Mouse (Mus musculus) CH12.LX (cell line): ENCODE results near the gene Nhlh1. TPM values are rescaled to one million over a fixed set of nuclear protein-coding genes. Genes with fewer than 3 reads are reported as not detected.

ENCODE experiments used
- DNase-seq: peaks from one replicate; pipeline ENCODE4 v3.0.0-alpha.2; 2013; ENCODE audit errors: extremely low read depth
- H3K27ac ChIP-seq: 2 replicates; pipeline ENCODE4 v1.5.1; 2012; ENCODE audit warnings: low read depth, mild to moderate bottlenecking, control low read depth, moderate library complexity; ENCODE audit not compliant: insufficient read depth
- H3K27me3 ChIP-seq: replicated peaks from 2 replicates; pipeline ENCODE3; 2012; ENCODE audit warnings: inconsistent platforms
- H3K36me3 ChIP-seq, 2 experiments: replicated peaks in 1 of 2; 2 replicates each; pipeline versions ENCODE3 to v1.6.1; 2012; ENCODE audit warnings: inconsistent platforms in 1 of 2, low read length in 1 of 2, mild to moderate bottlenecking in 1 of 2, mixed read lengths in 1 of 2, moderate library complexity in 1 of 2; ENCODE audit not compliant: control insufficient read depth in 1 of 2, insufficient read depth in 1 of 2
- H3K4me1 ChIP-seq, 2 experiments: 2 replicates each; pipeline ENCODE4 v1.6.1; 2012; ENCODE audit warnings: inconsistent platforms in 1 of 2, moderate library complexity in 1 of 2; ENCODE audit not compliant: insufficient read depth in 2 of 2, control insufficient read depth in 1 of 2
- H3K4me2 ChIP-seq: 2 replicates; pipeline ENCODE4 v1.6.1; 2012; ENCODE audit warnings: low read depth, mild to moderate bottlenecking, control low read depth; ENCODE audit not compliant: poor library complexity, insufficient read depth, severe bottlenecking
- H3K4me3 ChIP-seq, 3 experiments: fragments of 150-350 bp in 1 of 3; sonication (generic) in 1 of 3; replicated peaks in 1 of 3; 2 replicates each; pipeline versions ENCODE3 to v1.5.1; 2011 to 2012; ENCODE audit warnings: low read depth in 2 of 3, low read length in 2 of 3, mild to moderate bottlenecking in 2 of 3, moderate library complexity in 2 of 3, control low read depth in 1 of 3, improper control_type of control experiment in 1 of 3, inconsistent platforms in 1 of 3, mixed read lengths in 1 of 3; ENCODE audit not compliant: poor library complexity in 1 of 3
- H3K79me2 ChIP-seq: replicated peaks from 2 replicates; pipeline ENCODE4 v1.6.1; 2012; ENCODE audit warnings: mild to moderate bottlenecking, moderate library complexity; ENCODE audit not compliant: control insufficient read depth, poor library complexity, insufficient read depth, severe bottlenecking; ENCODE audit errors: extremely low read depth
- H3K9ac ChIP-seq: 2 replicates; pipeline ENCODE4 v1.6.1; 2012; ENCODE audit warnings: low read depth, mild to moderate bottlenecking, control low read depth, moderate library complexity; ENCODE audit not compliant: insufficient read depth
- H3K9me3 ChIP-seq: replicated peaks from 2 replicates; pipeline ENCODE3; 2012; ENCODE audit warnings: low read length, inconsistent platforms, mixed read lengths
- BHLHE40 ChIP-seq: IDR thresholded peaks from 2 replicates; pipeline ENCODE4 v1.6.1; 2011; ENCODE audit warnings: mild to moderate bottlenecking, low read depth, low read length, improper control_type of control experiment
- CHD1 ChIP-seq: IDR thresholded peaks from 2 replicates; pipeline ENCODE4 v1.6.1; 2012; ENCODE audit warnings: low read depth, low read length, improper control_type of control experiment, inconsistent platforms
- CHD2 ChIP-seq: IDR thresholded peaks from 2 replicates; pipeline ENCODE4 v1.6.1; 2011; ENCODE audit warnings: low read length, improper control_type of control experiment
- CTCF ChIP-seq, 2 experiments: IDR thresholded peaks in 1 of 2; conservative IDR thresholded peaks in 1 of 2; 2 replicates each; pipeline ENCODE4 v1.5.1; 2011 to 2012; ENCODE audit warnings: low read depth in 2 of 2, low read length in 2 of 2, improper control_type of control experiment in 1 of 2, inconsistent platforms in 1 of 2, mild to moderate bottlenecking in 1 of 2, moderate library complexity in 1 of 2
- E2F4 ChIP-seq: IDR thresholded peaks from 2 replicates; pipeline ENCODE4 v1.6.1; 2011; ENCODE audit warnings: low read depth, low read length, improper control_type of control experiment; ENCODE audit not compliant: insufficient replicate concordance
- ELF1 ChIP-seq: IDR thresholded peaks from 2 replicates; pipeline ENCODE4 v1.6.1; 2014; ENCODE audit warnings: low read depth, mild to moderate bottlenecking, inconsistent platforms, low read length, improper control_type of control experiment
- EP300 ChIP-seq: IDR thresholded peaks from 2 replicates; pipeline ENCODE4 v1.6.1; 2011; ENCODE audit warnings: low read length, improper control_type of control experiment
- ETS1 ChIP-seq: conservative IDR thresholded peaks from 2 replicates; pipeline ENCODE4 v1.6.1; 2012; ENCODE audit warnings: low read depth, mild to moderate bottlenecking, inconsistent platforms, low read length, improper control_type of control experiment, moderate library complexity
- GABPA ChIP-seq: IDR thresholded peaks from 2 replicates; pipeline ENCODE4 v1.6.1; 2012; ENCODE audit warnings: low read depth, low read length, improper control_type of control experiment, inconsistent platforms; ENCODE audit not compliant: insufficient replicate concordance
- HCFC1 ChIP-seq: IDR thresholded peaks from 2 replicates; pipeline ENCODE4 v1.6.1; 2012; ENCODE audit warnings: low read depth, mild to moderate bottlenecking, inconsistent platforms, low read length, improper control_type of control experiment
- IRF4 ChIP-seq: IDR thresholded peaks from 2 replicates; pipeline ENCODE4 v1.6.1; 2014; ENCODE audit warnings: low read depth, mild to moderate bottlenecking, inconsistent platforms, low read length, improper control_type of control experiment
- JUN ChIP-seq: IDR thresholded peaks from 2 replicates; pipeline ENCODE4 v1.6.1; 2011; ENCODE audit warnings: low read depth, mild to moderate bottlenecking, low read length, improper control_type of control experiment, moderate library complexity; ENCODE audit not compliant: insufficient read depth
- JUND ChIP-seq: conservative IDR thresholded peaks from 2 replicates; pipeline ENCODE4 v1.6.1; 2011; ENCODE audit warnings: low read depth, low read length, improper control_type of control experiment
- KAT2A ChIP-seq: IDR thresholded peaks from 2 replicates; pipeline ENCODE4 v1.6.1; 2012; ENCODE audit warnings: low read length, improper control_type of control experiment, inconsistent platforms; ENCODE audit not compliant: insufficient replicate concordance
- MAFK ChIP-seq: IDR thresholded peaks from 2 replicates; pipeline ENCODE4 v1.6.1; 2011; ENCODE audit warnings: low read length, improper control_type of control experiment; ENCODE audit not compliant: insufficient replicate concordance
- MAX ChIP-seq: IDR thresholded peaks from 2 replicates; pipeline ENCODE4 v1.6.1; 2011; ENCODE audit warnings: low read length, improper control_type of control experiment
- MAZ ChIP-seq: IDR thresholded peaks from 2 replicates; pipeline ENCODE4 v1.6.1; 2012; ENCODE audit warnings: low read depth, mild to moderate bottlenecking, inconsistent platforms, low read length, improper control_type of control experiment, moderate library complexity
- MEF2A ChIP-seq: IDR thresholded peaks from 2 replicates; pipeline ENCODE4 v1.6.1; 2014; ENCODE audit warnings: low read depth, mild to moderate bottlenecking, inconsistent platforms, low read length, improper control_type of control experiment, borderline replicate concordance
- MXI1 ChIP-seq: IDR thresholded peaks from 2 replicates; pipeline ENCODE4 v1.6.1; 2011; ENCODE audit warnings: mild to moderate bottlenecking, low read depth, low read length, improper control_type of control experiment
- MYC ChIP-seq: IDR thresholded peaks from 2 replicates; pipeline ENCODE4 v1.6.1; 2011; ENCODE audit warnings: low read depth, mild to moderate bottlenecking, improper control_type of control experiment, low read length
- NELFE ChIP-seq: IDR thresholded peaks from 2 replicates; pipeline ENCODE4 v1.6.1; 2011; ENCODE audit warnings: low read depth, low read length, improper control_type of control experiment
- NRF1 ChIP-seq: IDR thresholded peaks from 2 replicates; pipeline ENCODE4 v1.6.1; 2014; ENCODE audit warnings: low read depth, mild to moderate bottlenecking, inconsistent platforms, low read length, improper control_type of control experiment, moderate library complexity
- PAX5 ChIP-seq: IDR thresholded peaks from 2 replicates; pipeline ENCODE4 v1.6.1; 2012; ENCODE audit warnings: low read length, inconsistent platforms, mixed read lengths
- POLR2A ChIP-seq: IDR thresholded peaks from 2 replicates; pipeline ENCODE4 v1.6.1; 2011; ENCODE audit warnings: low read depth, mild to moderate bottlenecking, improper control_type of control experiment, low read length
- POLR2AphosphoS2 ChIP-seq: IDR thresholded peaks from 2 replicates; pipeline ENCODE4 v1.6.1; 2011; ENCODE audit warnings: low read depth, low read length, improper control_type of control experiment
- RAD21 ChIP-seq: IDR thresholded peaks from 2 replicates; pipeline ENCODE4 v1.6.1; 2011; ENCODE audit warnings: low read depth, mild to moderate bottlenecking, low read length, improper control_type of control experiment, moderate library complexity
- RCOR1 ChIP-seq: conservative IDR thresholded peaks from 2 replicates; pipeline ENCODE4 v1.6.1; 2012; ENCODE audit warnings: low read depth, mild to moderate bottlenecking, inconsistent platforms, low read length, improper control_type of control experiment
- SIN3A ChIP-seq: IDR thresholded peaks from 2 replicates; pipeline ENCODE4 v1.6.1; 2012; ENCODE audit warnings: low read length, improper control_type of control experiment, inconsistent platforms
- SMC3 ChIP-seq: IDR thresholded peaks from 2 replicates; pipeline ENCODE4 v1.6.1; 2011; ENCODE audit warnings: low read depth, low read length, improper control_type of control experiment
- TBP ChIP-seq: conservative IDR thresholded peaks from 2 replicates; pipeline ENCODE4 v1.6.1; 2011; ENCODE audit warnings: low read depth, low read length, improper control_type of control experiment
- TCF12 ChIP-seq: IDR thresholded peaks from 2 replicates; pipeline ENCODE4 v1.6.1; 2014; ENCODE audit warnings: low read depth, mild to moderate bottlenecking, inconsistent platforms, low read length, improper control_type of control experiment
- UBTF ChIP-seq: IDR thresholded peaks from 2 replicates; pipeline ENCODE4 v1.6.1; 2012; ENCODE audit warnings: low read depth, mild to moderate bottlenecking, inconsistent platforms, low read length, improper control_type of control experiment, moderate library complexity
- USF1 ChIP-seq: IDR thresholded peaks from 2 replicates; pipeline ENCODE4 v1.6.1; 2014; ENCODE audit warnings: low read depth, mild to moderate bottlenecking, inconsistent platforms, low read length, improper control_type of control experiment
- USF2 ChIP-seq: conservative IDR thresholded peaks from 2 replicates; pipeline ENCODE4 v1.6.1; 2011; ENCODE audit warnings: low read depth, low read length, improper control_type of control experiment
- ZC3H11A ChIP-seq: IDR thresholded peaks from 2 replicates; pipeline ENCODE4 v1.6.1; 2012; ENCODE audit warnings: low read depth, mild to moderate bottlenecking, inconsistent platforms, low read length, improper control_type of control experiment
- ZKSCAN1 ChIP-seq: IDR thresholded peaks from 2 replicates; pipeline ENCODE4 v1.6.1; 2012; ENCODE audit warnings: low read depth, inconsistent platforms, low read length, improper control_type of control experiment, borderline replicate concordance
- ZMIZ1 ChIP-seq: IDR thresholded peaks from 2 replicates; pipeline ENCODE4 v1.6.1; 2012; ENCODE audit warnings: low read depth, mild to moderate bottlenecking, inconsistent platforms, low read length, improper control_type of control experiment
- ZNF384 ChIP-seq: IDR thresholded peaks from 2 replicates; pipeline ENCODE4 v1.6.1; 2012; ENCODE audit warnings: low read depth, low read length, improper control_type of control experiment, inconsistent platforms
- dilution Hi-C: fragments of 300-500 bp; cut with MboI; formaldehyde crosslinking; loops from 2 replicates; pipeline ENCODE4 v1.14.3; 2020; ENCODE audit warnings: low sequenced_read_pairs; ENCODE audit not compliant: extremely low pct_unique_long_range_greater_than_20kb, extremely low pct_ligation_motif_present
- in situ Hi-C: fragments of 300-500 bp; cut with MboI; formaldehyde crosslinking; loops from 3 replicates; pipeline ENCODE4 v1.14.3; 2019; ENCODE audit warnings: low sequenced_read_pairs, low pct_ligation_motif_present, low pct_unique_long_range_greater_than_20kb, mixed read lengths
- polyA plus RNA-seq: library from polyadenylated mRNA; unstranded; fragments of >175 nt; gene quantifications from 2 replicates; pipeline ENCODE4 v1.2.1, GENCODE M21; 2012; ENCODE audit warnings: low read depth; ENCODE audit not compliant: insufficient read length
- total RNA-seq, 2 experiments: library from RNA; depleted of rRNA; stranded (reverse); fragments of 300-350 nt in 1 of 2; fragments of >200 nt in 1 of 2; gene quantifications; 2 replicates each; pipeline ENCODE4 v1.2.3; 2012 to 2014

The Nhlh1 gene
- total and polyA plus RNA-seq, 3 experiments, result not detected

DNA sequence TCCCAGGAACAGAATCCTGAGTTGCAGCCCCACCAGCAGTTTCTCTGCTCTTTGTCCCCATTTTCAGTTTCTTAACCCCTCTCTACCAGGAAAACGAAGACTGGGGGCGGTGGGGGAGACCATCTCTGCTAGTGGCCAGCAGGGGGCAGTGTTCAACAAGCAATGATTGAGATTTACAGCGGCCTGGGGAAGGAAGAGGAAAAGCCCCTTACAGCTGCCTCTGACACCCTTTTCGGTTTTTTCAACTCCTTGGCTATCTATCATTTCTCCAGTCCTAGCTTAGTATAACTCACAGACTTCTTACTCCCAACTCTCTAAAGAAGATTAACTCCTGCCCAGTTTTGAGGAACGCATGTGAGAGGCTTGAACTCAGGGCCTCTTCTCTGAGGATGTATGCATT lies 10.4 kb downstream of the Nhlh1 start:
- in situ Hi-C loops, result loop anchor here (25.0 kb wide), 1 partner anchor 265 kb away; no protein-coding TSS in a partner anchor
- TF ChIP-seq MAFK (no peak), ZNF384 (peak; percentile 66), POLR2A (0 out of 2 replicates have a peak, but pooled peaks have one; percentile 16), PAX5 (no peak), CHD1 (no peak), JUND (0 out of 2 replicates have a peak, but pooled peaks have one; percentile 25), EP300 (peak; percentile 25; the same call in 1 of the 2 replicates), JUN (no peak), HCFC1 (peak; percentile 25; the same call in 1 of the 2 replicates), E2F4 (no peak), USF2 (no peak), RAD21 (peak; percentile 94), MXI1 (peak; percentile 34; the same call in 1 of the 2 replicates), BHLHE40 (no peak), ZMIZ1 (no peak), GABPA (no peak), MEF2A (no peak), KAT2A (no peak), POLR2AphosphoS2 (no peak), MYC (no peak), ETS1 (no peak), USF1 (no peak), ELF1 (peak; percentile 57), ZKSCAN1 (no peak), TBP (no peak), UBTF (no peak), NRF1 (no peak), MAX (no peak), MAZ (peak; percentile 80), CTCF (conservative IDR thresholded peaks at IDR 0.05 in 1 of 2, IDR thresholded peaks at IDR 0.05 in 1 of 2; ENCODE audit: low read depth in 2 of 2, low read length in 2 of 2) (peak; percentile 57 to 92), CHD2 (no peak), SIN3A (peak; percentile 66), SMC3 (peak; percentile 68), IRF4 (no peak), TCF12 (no peak), NELFE (no peak), ZC3H11A (no peak), RCOR1 (no peak)
- TF ChIP-seq, all 38 proteins: peak for 12
- Histone ChIP-seq H3K36me3 (peaks cover 0 to 27% of the 10 kb centered on the region in 2 experiments), H3K9ac (no peak overlapping the region), H3K4me1 (peaks cover 3 to 16% of the 10 kb centered on the region in 2 experiments; a peak in 2 of 4 replicates), H3K4me2 (peak overlapping the region; percentile 59), H3K4me3 (peak overlapping the region in 2 of 3 experiments; percentile 24 to 39), H3K79me2 (no peaks in the 10 kb centered on the region), H3K9me3 (no peaks in the 10 kb centered on the region), H3K27ac (no peak overlapping the region), H3K27me3 (no peaks in the 10 kb centered on the region)
- dilution Hi-C loops, result no loop called here
- peak; percentile 89 for DNase-seq
